8 mouse cellular contexts compared by ENCODE assay signal in the genomic region with DNA sequence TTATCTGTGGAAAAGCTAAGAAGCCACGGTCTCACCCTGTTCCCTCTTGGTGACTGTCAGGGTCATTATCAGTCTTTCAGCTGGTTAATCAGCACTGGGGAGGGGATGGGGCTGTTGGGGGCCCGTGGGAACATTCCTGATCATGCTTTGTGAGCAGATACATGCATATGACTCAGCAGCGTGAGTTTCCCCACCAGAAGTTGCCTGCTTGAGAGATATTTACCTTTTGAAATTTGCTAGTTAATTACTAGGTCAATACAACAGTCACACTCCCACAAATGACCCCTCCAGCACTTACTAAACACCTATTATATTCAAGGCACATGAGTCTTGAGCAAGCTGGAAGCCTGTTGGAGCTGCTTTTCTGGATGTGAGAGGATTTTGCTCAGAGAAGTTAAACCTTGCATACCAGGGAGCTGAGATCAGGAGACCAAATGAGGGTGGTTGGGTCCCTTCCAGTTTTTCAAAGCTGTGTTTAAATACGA. TPM values are rescaled to one million over a fixed set of nuclear protein-coding genes. Genes with fewer than 3 reads are reported as not detected.
A peak's percentile ranks its signal among the peaks of the same experiment; 100 is the strongest.
DNase-seq lines count a peak whose midpoint lies in the region; TF ChIP-seq lines count a peak whose summit lies in the region.

No protein-coding gene starts in this region.

- peaks cover 66% of the 10 kb centered on the region for H3K4me1 ChIP-seq in bone marrow macrophage, adult 2 months (ENCODE audit: control insufficient read depth, insufficient read depth, low read length)

- TF ChIP-seq CTCF in bone marrow macrophage, adult 2 months (IDR thresholded peaks at IDR 0.05; ENCODE audit: low read depth, low read length): no peak

- H3K4me3 ChIP-seq in bone marrow macrophage, adult 2 months (ENCODE audit: insufficient read depth, low read length): no peak overlapping the region

- DNase-seq in lung, adult 18-20 months: peak; percentile 40 to 68
- no peak for DNase-seq in lung, postnatal 14 days
- DNase-seq in kidney, adult 9 months: peak; percentile 47
- peak; percentile 63 for DNase-seq in lung, postnatal 36 days
- DNase-seq in cerebellum, adult 9-11 months: no peak
- DNase-seq in cerebellum, postnatal 14 days: no peak
- DNase-seq in embryo, embryonic 11 days: no peak

- no peak for TF ChIP-seq POLR2A in bone marrow macrophage, adult 2 months (IDR thresholded peaks at IDR 0.05; ENCODE audit: borderline replicate concordance, low read depth, low read length)

- H3K27ac ChIP-seq in bone marrow macrophage, adult 2 months (ENCODE audit: insufficient read depth, low read depth, low read length): peak overlapping the region; percentile 14; the same call in 1 of the 2 replicates

RNA-seq across cellular contexts. Expression of a gene that starts 11.5 kb away (rescaled TPM):
- polyA plus RNA-seq in bone marrow macrophage, adult 2 months (2012; ENCODE audit: insufficient read depth, insufficient read length, missing spikeins): 105 and 110 TPM in 2 replicates

RNA-seq across cellular contexts. Expression of a gene that starts 55.7 kb away (rescaled TPM):
- 42.1 and 52.6 TPM in 2 replicates for polyA plus RNA-seq in bone marrow macrophage, adult 2 months (2012; ENCODE audit: insufficient read depth, insufficient read length, missing spikeins)

Comparison
In these comparisons a context has a peak if more than half of its experiments do, and no peak if none do; other contexts are left out.
1. DNase-seq: peak in lung, adult 18-20 months (2 of 2), kidney, adult 9 months (single experiment) and lung, postnatal 36 days (single experiment); none in lung, postnatal 14 days (single experiment), cerebellum, adult 9-11 months (single experiment), cerebellum, postnatal 14 days (0 of 2) and embryo, embryonic 11 days (single experiment).